Comparison of ENCODE assay signal across 7 mouse cellular contexts in genomic region chr11:79961346-79962124, GRCm38 (mm10). TPM values are rescaled to one million over a fixed set of nuclear protein-coding genes. Genes with fewer than 3 reads are reported as not detected.
DNase-seq lines count a peak whose midpoint lies in the region; ATAC-seq lines count a peak whose summit lies in the region.

No protein-coding gene starts in this region.

- ATAC-seq in embryonic facial prominence, embryonic 12.5 days (ENCODE audit: insufficient number of reproducible peaks, insufficient read depth, low FRiP score, low TSS enrichment): peak; percentile 19; the same call in 1 of the 2 replicates
- no peak; the same call in 1 of the 2 replicates for ATAC-seq in megakaryocyte progenitor cell, adult 5-6 weeks (replicated peaks; ENCODE audit: poor library complexity)

- peaks cover 5% of the 10 kb centered on the region; the same call in 1 of the 2 replicates for H3K4me1 ChIP-seq in embryonic facial prominence, embryonic 12.5 days

- peak; percentile 5 to 7 for DNase-seq in right cerebral cortex, adult 2 months (ENCODE audit: low spot score in 2 of 2)
- DNase-seq in right cerebral cortex, postnatal 25 days: no peak
- DNase-seq in induced T-regulatory cell, adult 2 months (ENCODE audit: low read depth): peak; percentile 17
- DNase-seq in lung, postnatal 10 days: peak; percentile 11
- DNase-seq in layer of hippocampus, postnatal 36 days: no peak

- H3K27me3 ChIP-seq in embryonic facial prominence, embryonic 12.5 days: no peaks in the 10 kb centered on the region

- no peaks in the 10 kb centered on the region for H3K9me3 ChIP-seq in embryonic facial prominence, embryonic 12.5 days

- H3K27ac ChIP-seq in embryonic facial prominence, embryonic 12.5 days: 0 out of 2 replicates have a peak overlapping the region, but pooled peaks have one; percentile 65

- peak overlapping the region; percentile 64 for H3K4me2 ChIP-seq in embryonic facial prominence, embryonic 12.5 days (replicated peaks)

- peak overlapping the region; percentile 60 for H3K4me3 ChIP-seq in embryonic facial prominence, embryonic 12.5 days

- peaks cover 34% of the 10 kb centered on the region for H3K36me3 ChIP-seq in embryonic facial prominence, embryonic 12.5 days

- H3K9ac ChIP-seq in embryonic facial prominence, embryonic 12.5 days: peak overlapping the region; percentile 73

- 6% methylated on average over 27 of the region's 27 CpGs for WGBS in embryonic facial prominence, embryonic 12.5 days

RNA-seq across cellular contexts. Expression of gene Utp6, which starts 0.7 kb away (rescaled TPM):
- polyA plus RNA-seq in embryonic facial prominence, embryonic 12.5 days (2016; fragmentation: Nextera tagmentation; extraction: Ambion mirVana): 64.7 and 69.8 TPM in 2 replicates
- total RNA-seq in layer of hippocampus, postnatal 36 days (2021): 10 to 100 TPM; 30.9 to 35.7 TPM
- 29.3 and 29.5 TPM in 2 replicates for total RNA-seq in megakaryocyte progenitor cell, adult 5-6 weeks (2015)
- total RNA-seq in megakaryocyte progenitor cell, adult 5-6 weeks (2017): 112 and 156 TPM in 2 replicates

RNA-seq across cellular contexts. Expression of gene Suz12, which starts 31.4 kb away (rescaled TPM):
- polyA plus RNA-seq in embryonic facial prominence, embryonic 12.5 days (2016; fragmentation: Nextera tagmentation; extraction: Ambion mirVana): 25.2 and 28.0 TPM in 2 replicates
- 10 to 100 TPM; 39.1 to 41.2 TPM for total RNA-seq in layer of hippocampus, postnatal 36 days (2021)
- 138 and 147 TPM in 2 replicates for total RNA-seq in megakaryocyte progenitor cell, adult 5-6 weeks (2015)
- total RNA-seq in megakaryocyte progenitor cell, adult 5-6 weeks (2017): 81.3 and 101 TPM in 2 replicates

Comparison
In these comparisons a context has a peak if more than half of its experiments do, and no peak if none do; other contexts are left out.
1. DNase-seq: peak in right cerebral cortex, adult 2 months (2 of 2), induced T-regulatory cell, adult 2 months (single experiment) and lung, postnatal 10 days (single experiment); none in right cerebral cortex, postnatal 25 days (single experiment) and layer of hippocampus, postnatal 36 days (0 of 2).